Mouse (Mus musculus): Measurements from ENCODE around the gene Eps15l1.

Eps15l1 gene

GRCm38 (mm10) chr8:72413839-72414238 is 7.4 kb downstream of the Eps15l1 start:
- no peak for DNase-seq (ENCODE audit: low spot score)

GRCm38 (mm10) chr8:72409443-72409842 is 11.8 kb downstream of the Eps15l1 start:
- DNase-seq (ENCODE audit: low spot score): no peak

GRCm38 (mm10) chr8:72407878-72408277 is 13.4 kb downstream of the Eps15l1 start:
- no peak for DNase-seq (ENCODE audit: low spot score)

- no peak for DNase-seq (ENCODE audit: low spot score)
These were observed 18.3 kb downstream of the Eps15l1 start for GRCm38 (mm10) chr8:72402981-72403380.

GRCm38 (mm10) chr8:72401381-72401780 is 19.9 kb downstream of the Eps15l1 start:
- DNase-seq (ENCODE audit: low spot score): no peak

- DNase-seq (ENCODE audit: low spot score): no peak
These were observed 35.5 kb downstream of the Eps15l1 start for GRCm38 (mm10) chr8:72385737-72386136.

GRCm38 (mm10) chr8:72382395-72382794 is 38.9 kb downstream of the Eps15l1 start:
- no peak for DNase-seq (ENCODE audit: low spot score)

- no peak for DNase-seq (ENCODE audit: low spot score)
These were observed 40.6 kb downstream of the Eps15l1 start for GRCm38 (mm10) chr8:72380656-72381055.

GRCm38 (mm10) chr8:72376900-72377299 is 44.4 kb downstream of the Eps15l1 start:
- DNase-seq (ENCODE audit: low spot score): no peak

- DNase-seq (ENCODE audit: low spot score): no peak
These were observed 45.0 kb downstream of the Eps15l1 start for GRCm38 (mm10) chr8:72376309-72376708.

- DNase-seq (ENCODE audit: low spot score): no peak
These were observed 46.1 kb downstream of the Eps15l1 start for GRCm38 (mm10) chr8:72375161-72375560.

GRCm38 (mm10) chr8:72372311-72372710 is 48.9 kb downstream of the Eps15l1 start:
- no peak for DNase-seq (ENCODE audit: low spot score)

- DNase-seq (ENCODE audit: low spot score): no peak
These were observed 49.9 kb downstream of the Eps15l1 start for GRCm38 (mm10) chr8:72371356-72371755.

GRCm38 (mm10) chr8:72366435-72366834 is 54.8 kb downstream of the Eps15l1 start:
- DNase-seq (ENCODE audit: low spot score): no peak

- DNase-seq (ENCODE audit: low spot score): peak; percentile 64
These were observed 55.4 kb downstream of the Eps15l1 start for GRCm38 (mm10) chr8:72365826-72366225.

- no peak for DNase-seq (ENCODE audit: low spot score)
These were observed 56.2 kb downstream of the Eps15l1 start for GRCm38 (mm10) chr8:72365016-72365415.

GRCm38 (mm10) chr8:72363457-72363856 is 57.8 kb downstream of the Eps15l1 start:
- no peak for DNase-seq (ENCODE audit: low spot score)

- no peak for DNase-seq (ENCODE audit: low spot score)
These were observed 58.5 kb downstream of the Eps15l1 start for GRCm38 (mm10) chr8:72362754-72363153.

GRCm38 (mm10) chr8:72360162-72360561 is 61.1 kb downstream of the Eps15l1 start:
- no peak for DNase-seq (ENCODE audit: low spot score)

GRCm38 (mm10) chr8:72356593-72356992 is 64.7 kb downstream of the Eps15l1 start:
- DNase-seq (ENCODE audit: low spot score): no peak

- no peak for DNase-seq (ENCODE audit: low spot score)
These were observed 67.0 kb downstream of the Eps15l1 start for GRCm38 (mm10) chr8:72354272-72354671.

GRCm38 (mm10) chr8:72353700-72354045 is 67.6 kb downstream of the Eps15l1 start:
- no peak for DNase-seq (ENCODE audit: low spot score)

GRCm38 (mm10) chr8:72352951-72353699 is 68.1 kb downstream of the Eps15l1 start:
- DNase-seq (ENCODE audit: low spot score): no peak

GRCm38 (mm10) chr8:72351405-72352005 is 69.8 kb downstream of the Eps15l1 start:
- no peak for DNase-seq (ENCODE audit: low spot score)
